Mouse (Mus musculus) left cerebral cortex, postnatal 4 days (tissue): Measurements from ENCODE around the gene Plk3. TPM values are rescaled to one million over a fixed set of nuclear protein-coding genes. Genes with fewer than 3 reads are reported as not detected.

ENCODE experiments used
- DNase-seq: peaks from one replicate; pipeline ENCODE4 v3.0.0-alpha.2; 2022
- intact Hi-C: fragments of 180-260 bp; cut with DNase I; formaldehyde crosslinking; loops from one replicate; pipeline ENCODE4 v1.15.1; 2025
- total RNA-seq, 2 experiments: library from RNA; stranded (reverse); gene quantifications; 2 replicates each; pipeline ENCODE4 v1.2.3; 2021

The Plk3 gene
- total RNA-seq, 2 experiments from 2014 or later: 19.4 to 21.4 TPM

DNA sequence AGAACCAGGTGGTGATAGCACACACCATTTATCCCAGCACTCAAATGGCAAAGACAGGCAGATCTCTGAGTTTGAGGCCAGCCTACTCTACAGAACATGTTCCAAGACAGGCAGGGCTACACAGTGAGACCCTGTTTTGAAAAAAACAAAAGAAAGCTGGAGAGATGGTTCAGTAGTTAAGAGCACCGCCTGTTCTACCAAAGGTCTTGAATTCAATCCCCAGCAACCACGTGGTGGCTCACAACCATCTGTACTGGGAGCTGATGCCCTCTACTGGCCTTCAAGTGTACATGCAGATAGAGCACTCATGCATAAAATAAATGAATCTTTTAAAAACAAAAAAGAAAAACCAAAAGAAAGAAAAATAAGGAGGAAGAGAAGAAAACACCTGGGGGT is 5.5 kb upstream of the Plk3 start:
- DNase-seq: peak; percentile 40
- intact Hi-C loops: no loop called here

DNA sequence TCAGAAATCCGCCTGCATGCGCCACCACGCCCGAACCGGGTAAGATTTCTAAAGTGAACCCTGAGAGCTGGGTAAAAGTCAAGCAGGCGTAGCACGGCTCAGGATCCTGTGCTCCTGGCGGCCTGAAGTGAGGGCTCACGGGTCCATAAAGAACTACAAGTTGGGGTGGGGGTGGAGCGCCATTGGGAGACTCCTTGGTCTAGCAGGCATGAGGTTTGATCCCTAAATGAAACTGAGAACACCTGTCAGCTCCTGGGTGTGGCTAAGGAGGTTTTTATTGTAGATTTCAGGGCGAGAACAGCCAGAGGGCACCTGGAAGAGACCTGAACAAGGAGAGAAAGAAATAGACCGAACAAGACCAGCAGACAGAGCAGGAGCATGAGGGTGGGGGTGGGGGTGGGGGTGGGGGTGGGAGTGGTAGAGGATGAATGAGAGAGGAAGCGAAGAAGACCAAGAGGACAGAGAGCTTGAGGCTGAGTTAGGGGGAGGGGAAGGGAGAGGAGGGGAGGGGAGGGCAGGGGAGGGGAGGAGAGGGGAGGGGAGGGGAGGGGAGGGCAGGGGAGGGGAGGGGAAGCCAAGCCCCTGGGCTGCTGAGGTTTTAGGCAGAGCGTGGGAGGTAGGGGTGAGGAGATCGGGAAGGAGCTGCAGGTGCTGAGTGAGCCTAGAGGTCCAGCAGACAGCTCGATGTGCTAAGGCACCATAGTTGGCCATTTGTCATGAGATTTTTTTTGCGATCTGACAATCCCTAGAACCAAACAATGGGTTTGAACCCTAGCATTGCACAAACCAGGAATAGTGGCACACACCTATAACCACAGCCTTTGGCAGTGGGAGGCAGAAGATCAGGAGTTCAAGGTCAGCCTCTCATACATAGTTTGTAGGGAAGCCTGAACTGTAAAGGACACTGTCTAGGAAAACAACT is 4.8 kb upstream of the Plk3 start:
- intact Hi-C loops: no loop called here
- DNase-seq: no peak

DNA sequence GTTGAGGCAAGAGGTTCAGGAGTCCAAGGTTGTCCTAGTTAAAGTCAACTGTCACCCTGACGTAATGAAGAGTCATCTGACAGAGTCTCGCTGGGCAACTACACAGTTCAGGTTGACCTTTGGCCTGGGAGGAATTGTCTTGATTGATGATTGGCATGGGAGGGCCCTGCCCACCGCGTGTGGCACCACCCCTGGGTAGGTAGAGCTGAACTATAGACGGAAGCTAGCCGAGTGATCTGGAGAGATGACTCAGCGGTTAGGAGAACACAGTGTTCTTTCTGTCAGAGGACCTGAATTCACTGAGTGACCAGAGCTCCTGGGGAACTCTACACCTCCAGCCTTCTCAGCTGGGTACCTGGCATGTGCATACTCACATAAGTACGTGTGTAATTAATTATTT is 2.3 kb upstream of the Plk3 start:
- intact Hi-C loops: no loop called here
- no peak for DNase-seq

DNA sequence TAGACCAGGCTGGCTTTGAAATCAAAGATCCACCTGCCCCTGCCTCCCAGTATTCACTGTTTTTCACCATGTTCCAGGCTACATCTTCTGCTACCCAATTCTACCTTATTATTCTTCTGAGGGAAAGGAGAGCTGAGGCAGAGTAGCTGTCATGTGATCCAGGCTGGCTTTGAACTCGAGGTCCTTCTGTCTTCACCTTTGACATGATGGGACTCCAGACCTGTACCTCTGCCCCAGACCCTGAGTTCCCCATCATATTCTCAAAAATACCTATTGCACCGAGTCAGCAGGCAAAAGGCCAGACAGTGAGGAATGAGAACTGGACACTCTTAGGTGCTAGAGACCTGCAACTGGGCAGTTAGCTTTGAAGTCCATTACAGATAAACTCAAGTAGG is 835 bp upstream of the Plk3 start:
- intact Hi-C loops: no loop called here
- DNase-seq: no peak

DNA sequence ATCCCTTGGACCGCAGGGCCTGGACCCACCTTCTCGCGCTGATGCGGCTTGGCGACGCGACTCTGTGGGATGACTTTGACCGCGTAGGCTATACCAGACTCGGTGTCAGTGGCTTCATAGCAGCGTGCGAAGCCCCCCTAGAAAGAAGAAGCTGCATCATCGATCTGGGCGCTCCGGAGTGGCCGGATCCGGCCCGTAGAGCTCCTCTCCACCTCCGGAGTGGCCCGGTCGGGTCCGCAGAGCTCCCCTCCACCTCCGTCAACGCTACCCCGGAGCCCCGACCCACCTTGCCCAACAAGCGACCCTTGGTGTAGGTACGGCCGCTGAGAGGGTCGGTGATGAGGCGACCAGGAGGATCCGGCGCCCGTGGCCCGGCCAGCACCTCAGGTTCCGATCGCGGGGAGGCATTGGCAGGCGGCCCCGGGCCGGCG is 382 bp downstream of the Plk3 start:
- intact Hi-C loops: no loop called here
- no peak for DNase-seq

DNA sequence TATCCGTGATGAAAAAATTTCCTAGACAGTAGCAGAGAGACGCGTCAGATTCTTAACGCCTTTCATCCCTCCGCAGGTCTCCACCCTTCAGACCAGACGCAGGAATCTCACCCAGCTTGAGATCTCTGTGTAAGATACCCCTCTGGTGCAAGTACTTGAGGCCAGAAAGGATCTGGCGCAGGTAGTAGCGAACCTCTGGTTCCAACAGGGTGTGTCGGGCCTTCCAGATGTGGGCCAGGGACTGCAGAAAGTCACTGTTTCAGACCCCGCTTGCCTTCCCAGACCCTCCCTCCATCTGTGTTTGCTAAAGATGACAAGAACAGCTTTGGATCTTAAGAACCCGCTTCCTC is 994 bp downstream of the Plk3 start:
- intact Hi-C loops: no loop called here
- no peak for DNase-seq

DNA sequence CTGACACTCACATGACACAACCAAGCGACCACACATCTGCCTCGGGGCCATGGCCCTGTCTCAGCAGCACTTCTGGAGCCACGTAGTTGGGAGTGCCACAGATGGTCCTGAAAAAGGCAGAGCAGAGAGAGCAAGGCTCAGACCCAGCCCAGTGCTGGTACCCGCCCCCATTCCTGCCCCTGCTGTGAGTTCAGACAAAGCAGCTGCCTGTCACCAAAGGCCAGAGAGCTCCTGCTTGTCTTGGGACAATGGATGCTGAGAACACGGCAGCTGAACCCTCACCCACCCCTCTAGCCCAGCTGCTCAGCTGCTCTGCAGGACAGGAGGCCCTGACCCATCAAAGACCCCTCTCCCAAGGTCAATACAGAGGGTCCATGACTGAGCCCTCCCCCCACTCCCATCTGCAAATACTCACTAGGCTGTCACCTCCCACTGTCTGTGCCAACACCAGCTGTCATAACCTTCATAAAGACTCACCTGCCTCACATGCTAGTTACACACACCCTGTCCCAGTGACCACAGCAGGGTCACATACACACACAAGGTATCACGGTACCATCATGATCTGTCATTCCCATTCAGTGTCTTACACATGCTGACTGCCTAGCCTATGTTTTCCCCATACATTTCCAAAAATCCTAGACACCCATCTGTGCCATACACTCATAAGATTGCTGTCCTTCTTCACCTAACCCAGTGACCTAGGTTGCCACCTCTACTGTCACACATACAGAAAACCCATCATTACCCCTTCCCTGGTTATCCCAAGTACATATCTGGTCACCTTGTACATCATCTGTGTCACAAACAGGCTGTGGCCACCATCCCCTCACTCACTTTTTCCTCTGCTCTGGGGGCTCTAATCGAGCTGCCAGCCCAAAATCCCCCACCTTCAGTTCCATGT is 1.6 kb downstream of the Plk3 start:
- intact Hi-C loops: no loop called here
- peak; percentile 72 for DNase-seq

DNA sequence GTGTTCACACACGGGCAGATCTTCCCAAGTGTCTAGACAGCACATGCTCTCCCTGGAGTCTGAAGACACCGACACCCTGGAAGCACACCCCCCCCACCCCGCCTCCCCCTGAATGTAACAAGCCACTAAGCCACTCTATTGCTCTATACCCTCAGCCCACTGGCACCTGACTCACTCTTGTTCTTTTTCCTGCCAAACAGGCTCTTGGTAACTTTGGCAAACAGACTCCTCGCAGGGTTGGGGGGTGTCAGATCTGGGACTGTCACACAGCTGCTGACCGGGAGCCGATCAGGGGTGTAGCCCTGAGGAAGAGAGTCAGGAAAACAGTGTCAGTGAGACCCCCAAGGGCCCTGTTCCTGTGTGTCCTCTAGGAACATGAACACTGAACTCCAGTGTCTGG is 2.6 kb downstream of the Plk3 start:
- DNase-seq: no peak
- intact Hi-C loops: no loop called here

DNA sequence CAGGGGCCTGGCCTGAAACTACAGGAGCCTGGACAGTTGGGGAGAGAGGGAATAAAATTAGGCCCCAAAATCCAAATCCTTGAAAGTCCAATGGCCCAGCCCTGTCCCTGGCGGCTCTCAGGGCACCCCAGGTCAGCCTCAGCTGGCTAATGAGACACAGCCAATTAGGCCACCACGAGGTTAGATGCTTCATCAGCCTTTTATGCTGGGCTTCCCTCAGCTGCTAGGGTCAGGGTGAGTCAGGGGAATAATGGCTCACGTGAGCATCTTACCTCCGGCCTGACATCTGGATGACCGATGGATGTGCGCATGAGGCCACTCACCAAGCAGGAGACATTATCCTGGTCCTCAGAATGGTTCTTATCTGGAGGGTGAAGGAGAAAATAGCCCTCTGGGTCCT is 3.0 kb downstream of the Plk3 start:
- DNase-seq: no peak

DNA sequence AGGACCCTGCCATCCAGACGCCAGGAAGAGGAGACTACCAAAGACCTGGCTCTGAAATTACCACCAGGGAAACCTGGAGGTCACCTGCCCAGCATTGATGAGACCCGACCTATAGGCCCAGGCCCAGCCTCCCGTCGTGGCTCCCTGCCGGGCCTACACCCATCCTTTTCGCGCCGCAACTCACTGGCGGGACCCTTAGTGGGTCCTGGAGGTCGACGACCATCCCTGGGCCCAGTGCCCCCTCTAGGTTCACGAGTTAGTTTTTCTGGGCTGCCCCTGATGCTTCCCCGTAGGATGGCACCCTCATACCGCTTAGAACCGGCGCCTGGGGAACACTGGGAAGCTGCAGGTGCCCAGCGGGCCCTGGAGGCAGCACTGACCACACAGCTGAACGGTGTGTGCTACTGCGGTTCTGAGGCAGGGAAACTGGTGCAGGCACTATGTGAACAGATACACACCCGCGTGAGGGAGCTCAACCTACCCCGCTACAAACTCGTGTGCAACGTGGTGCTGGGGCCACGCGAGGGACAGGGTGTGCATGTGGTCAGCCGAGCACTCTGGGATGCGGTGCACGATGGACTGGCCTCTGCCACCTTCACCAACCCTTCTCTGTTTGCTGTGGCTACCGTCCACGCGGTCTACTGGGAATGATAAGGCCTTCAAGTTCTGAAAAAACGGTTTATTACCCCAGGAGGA is 5.6 kb downstream of the Plk3 start:
- DNase-seq: no peak
- intact Hi-C loops: no loop called here

More for the DNA sequence above, 3.0 kb downstream of the Plk3 start:
- intact Hi-C loops: no loop called here

DNA sequence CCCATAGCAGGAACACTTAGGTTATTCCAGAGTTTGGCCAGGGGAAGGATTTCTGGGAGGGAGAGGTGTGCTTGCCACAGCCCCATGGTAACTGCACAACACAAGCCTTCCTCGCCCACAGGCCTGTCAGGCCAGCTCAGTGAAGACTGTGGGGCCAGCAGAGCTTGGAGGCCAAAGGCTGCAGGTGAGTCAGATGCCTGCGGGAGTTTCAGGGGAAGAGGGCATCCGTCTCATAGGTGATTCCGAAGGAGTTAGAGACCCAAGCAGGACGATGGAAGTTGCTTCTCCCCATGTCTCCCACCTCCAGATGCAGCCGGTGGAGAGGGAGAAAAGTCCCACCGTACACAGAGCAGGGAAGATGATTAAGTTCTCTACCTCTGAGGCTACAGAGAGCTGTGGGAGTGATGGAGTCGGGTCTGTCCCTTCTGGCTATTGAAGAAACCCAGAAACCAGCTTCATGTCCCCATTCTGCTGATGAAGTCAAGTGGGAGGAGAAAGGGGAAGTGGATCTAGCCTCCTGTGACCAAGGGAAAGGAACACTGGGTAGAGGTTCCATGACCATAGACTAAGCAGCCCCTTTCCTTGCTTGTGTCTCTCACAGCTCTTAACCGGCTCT is 7.0 kb downstream of the Plk3 start, which contains the start of gene Tctex1d4:
TSS of gene Tctex1d4 (plus strand) at position 120 of the 616 bp plus-strand sequence.
- no peak for DNase-seq
- intact Hi-C loops: no loop called here

DNA sequence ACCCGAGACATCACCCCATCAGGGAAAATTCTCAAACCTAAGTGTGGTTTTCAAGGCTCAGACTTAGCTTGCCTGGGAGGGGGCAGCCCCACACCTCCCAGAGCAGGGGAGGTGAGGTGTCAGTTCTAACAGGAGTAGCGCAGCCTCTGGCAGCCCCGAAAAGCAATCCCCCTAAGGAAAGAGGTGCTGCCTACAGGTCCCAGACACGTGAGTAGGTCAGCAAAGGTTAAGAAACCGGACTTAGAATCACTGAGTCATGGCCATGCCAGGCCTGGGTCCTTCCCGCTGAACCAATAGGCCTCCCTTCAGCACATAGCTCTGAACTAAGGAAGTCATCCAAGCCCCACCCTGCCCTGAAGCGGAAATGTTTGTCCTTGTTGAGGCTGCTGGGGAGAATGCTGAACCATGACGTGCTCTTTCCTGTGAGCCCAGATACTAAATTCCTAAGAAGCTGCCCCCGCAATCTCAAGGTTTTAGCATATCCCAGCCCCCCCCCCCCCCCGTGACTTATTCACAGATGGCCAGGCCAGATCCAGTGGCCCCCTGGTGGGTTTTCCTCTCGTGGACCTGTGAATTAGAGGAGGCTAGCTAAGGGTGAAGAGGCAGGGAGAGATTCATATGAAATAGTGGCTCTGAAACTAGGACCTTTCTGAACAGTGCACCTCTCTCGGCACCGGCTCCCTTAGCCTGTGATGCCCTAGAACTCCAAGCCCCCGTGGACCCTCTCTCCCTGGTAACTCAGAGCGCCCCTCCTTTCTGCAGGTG is 7.7 kb downstream of the Plk3 start:
- DNase-seq: no peak
- intact Hi-C loops: no loop called here

DNA sequence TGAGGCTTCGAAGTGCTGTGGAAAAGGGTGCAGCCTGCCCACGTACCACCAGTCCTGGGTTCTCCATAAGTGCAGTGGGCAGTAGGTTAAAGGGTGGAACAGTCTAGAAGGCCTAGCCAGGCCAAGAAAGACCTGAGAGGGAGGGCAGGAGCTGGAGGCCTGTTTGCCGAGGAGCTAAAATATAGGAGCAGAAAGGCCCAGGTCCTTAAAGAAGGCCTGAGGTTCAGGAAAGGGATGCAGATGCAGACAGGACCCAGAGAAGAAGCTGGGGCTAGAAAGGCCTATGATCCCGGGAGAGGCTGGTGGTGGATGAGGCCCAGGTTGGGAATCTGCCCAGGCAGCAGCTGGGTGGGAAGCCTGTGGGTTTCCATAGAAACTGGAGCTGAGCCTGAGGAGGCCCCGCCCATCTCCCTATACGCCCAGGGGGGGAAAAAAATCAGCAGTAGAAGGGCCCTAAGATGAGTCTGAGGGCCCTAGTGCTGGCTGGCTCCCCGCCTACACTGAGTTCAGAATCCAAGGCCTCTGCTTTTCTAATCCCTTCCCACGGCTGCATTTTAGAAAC is 8.3 kb downstream of the Plk3 start, which contains the start of gene Btbd19:
TSS of gene Btbd19 (minus strand) at position 378 of the 562 bp plus-strand sequence.
- intact Hi-C loops: no loop called here
- DNase-seq: peak; percentile 92

DNA sequence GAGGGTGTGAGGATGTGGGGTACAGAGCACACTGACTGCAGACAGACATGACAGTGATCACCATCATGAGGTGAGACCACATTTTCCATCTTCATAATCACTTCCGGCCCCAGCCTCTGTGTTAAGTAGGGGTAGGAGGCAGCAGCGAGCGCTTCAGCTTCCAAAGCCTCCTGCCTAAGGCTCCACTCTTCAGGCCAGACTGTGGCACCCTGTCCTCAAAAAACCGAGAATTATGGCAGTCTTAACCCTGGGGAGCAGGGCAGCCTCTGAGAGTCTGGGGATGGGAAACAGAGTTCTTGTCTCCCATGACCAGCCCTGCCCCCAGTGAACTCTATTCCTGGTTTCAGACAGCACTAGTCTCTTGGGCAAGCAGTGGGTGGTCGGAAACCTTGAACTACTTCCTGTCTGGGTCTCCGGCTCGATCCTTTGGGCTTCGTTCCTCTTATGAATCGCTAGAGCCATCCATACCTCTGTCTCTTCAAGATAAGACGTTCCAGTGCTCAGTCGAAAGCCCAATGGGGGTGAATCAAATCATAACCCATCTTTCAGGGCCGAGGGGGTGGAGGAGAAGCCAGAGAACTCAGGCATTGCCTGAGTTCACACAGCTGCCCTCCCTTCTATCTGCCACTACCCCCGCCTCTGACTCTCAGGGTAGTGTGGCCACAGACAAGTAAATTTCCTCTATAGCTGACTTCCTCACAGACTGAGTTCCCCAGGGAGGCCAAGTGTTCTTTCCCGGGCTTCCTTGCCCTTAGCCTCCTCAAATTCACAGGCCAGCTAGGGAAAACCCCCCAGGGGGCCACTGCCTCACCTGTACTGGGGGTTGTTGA is 9.0 kb downstream of the Plk3 start:
- no peak for DNase-seq
- intact Hi-C loops: no loop called here

DNA sequence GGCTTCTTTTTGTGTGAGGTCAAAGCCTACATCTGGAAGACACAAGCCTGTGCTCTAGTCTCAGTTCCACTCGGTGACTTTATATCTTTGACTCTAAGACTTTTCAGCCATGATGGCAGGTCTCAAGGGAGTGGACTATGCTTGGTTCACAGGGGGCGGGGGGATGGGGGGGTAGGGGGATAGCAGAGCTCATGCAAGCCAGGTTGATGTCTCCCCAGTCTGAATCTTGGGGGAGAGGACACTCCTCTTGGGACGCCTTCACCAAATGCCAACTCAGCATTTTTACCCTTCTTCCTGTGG is 9.6 kb downstream of the Plk3 start:
- intact Hi-C loops: no loop called here
- no peak for DNase-seq

DNA sequence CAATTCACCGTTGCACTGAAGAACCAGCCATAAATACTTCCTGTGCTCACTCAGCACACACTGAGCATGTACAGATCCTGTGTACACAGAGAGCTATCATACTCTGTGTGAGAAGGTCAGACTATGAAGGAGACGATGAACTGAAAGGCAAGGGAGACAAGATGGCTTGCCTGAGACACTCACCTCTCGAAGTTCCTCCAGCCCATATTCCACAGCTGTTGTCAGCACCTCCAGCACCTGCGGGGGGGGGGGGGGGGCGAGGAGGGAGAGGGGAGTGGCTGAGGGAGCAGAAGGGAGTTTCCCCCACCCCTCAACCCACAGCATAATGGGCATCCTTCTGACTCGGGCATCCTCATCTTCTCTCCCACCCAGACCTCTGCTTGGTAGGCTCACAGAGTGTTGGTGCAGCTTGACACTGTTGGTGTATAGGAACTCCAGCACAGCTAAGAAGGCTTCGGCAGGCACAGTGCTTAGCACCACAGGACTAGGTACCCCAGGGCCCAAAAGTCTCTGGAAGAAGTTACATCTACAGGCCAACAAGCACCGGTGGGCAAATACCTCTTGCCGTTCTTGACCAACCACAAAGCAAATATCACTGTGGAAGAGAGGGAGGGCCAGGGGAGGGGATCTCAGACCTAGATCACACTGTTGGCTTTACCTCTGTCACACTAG is 10.1 kb downstream of the Plk3 start:
- intact Hi-C loops: no loop called here
- DNase-seq: no peak

DNA sequence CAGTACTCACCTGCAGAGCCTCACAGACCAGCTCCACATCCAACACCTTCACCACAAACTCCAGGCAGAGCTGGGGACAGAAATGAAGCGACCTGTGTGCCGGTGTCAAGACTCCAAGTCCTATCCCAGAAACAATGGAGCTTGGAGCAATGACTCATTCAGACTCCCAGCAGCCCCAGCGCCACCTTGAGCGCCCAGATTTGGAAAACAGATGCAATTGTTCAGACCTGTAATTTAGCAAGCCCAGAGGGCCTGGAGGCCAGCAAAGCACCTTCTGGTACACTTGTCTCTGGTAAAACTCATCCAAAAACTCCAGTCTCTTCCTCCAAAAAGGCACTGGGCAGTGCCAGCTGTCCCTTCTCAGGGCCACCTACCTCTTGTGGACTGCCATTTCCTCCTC is 11.6 kb downstream of the Plk3 start:
- DNase-seq: no peak
- intact Hi-C loops: no loop called here
